Mouse (Mus musculus) leukemia stem cell, adult 10-12 weeks (primary cell): ENCODE data around the gene Lrit2. TPM values are rescaled to one million over a fixed set of nuclear protein-coding genes. Genes with fewer than 3 reads are reported as not detected.

Source experiments
- polyA plus RNA-seq: library from polyadenylated mRNA; stranded (reverse); fragments of >175 nt; gene quantifications from 2 replicates; pipeline ENCODE4 v1.2.3, GENCODE M21; 2012; ENCODE audit warnings: low replicate concordance

Gene Lrit2
- not detected in 2 replicates for polyA plus RNA-seq

GRCm38 (mm10) chr14:37067629-37068028 is at the start of gene Lrit2:
Gene Lrit2 (plus strand): TSS chr14:37067929.

DNA sequence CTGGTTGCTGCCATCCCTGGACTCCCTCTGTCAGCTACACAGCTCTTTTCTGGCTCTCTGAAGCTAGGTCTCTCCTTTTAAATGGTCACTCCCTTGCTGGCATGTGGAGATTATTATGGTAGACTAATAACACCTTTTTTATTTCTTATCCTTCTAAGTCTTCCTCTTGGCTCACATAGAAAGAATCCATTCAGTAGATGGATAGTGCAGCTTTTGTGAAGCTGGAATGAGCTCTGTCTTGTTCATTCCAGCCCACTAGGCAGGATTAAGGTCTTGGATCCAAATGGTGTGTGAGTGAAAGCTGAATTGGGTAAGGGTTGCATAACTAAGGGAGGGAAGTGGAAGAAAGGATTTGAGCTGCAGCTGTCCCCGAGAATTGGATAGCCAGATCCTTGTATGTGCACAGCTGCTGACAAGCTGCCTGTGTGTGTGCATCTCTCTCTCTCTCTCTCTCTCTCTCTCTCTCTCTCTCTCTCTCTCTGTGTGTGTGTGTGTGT is 18.8 kb upstream of the Lrit2 start, which contains the start of gene Rgr:
TSS of gene Rgr (minus strand) at position 51 of the 497 bp plus-strand sequence.

DNA sequence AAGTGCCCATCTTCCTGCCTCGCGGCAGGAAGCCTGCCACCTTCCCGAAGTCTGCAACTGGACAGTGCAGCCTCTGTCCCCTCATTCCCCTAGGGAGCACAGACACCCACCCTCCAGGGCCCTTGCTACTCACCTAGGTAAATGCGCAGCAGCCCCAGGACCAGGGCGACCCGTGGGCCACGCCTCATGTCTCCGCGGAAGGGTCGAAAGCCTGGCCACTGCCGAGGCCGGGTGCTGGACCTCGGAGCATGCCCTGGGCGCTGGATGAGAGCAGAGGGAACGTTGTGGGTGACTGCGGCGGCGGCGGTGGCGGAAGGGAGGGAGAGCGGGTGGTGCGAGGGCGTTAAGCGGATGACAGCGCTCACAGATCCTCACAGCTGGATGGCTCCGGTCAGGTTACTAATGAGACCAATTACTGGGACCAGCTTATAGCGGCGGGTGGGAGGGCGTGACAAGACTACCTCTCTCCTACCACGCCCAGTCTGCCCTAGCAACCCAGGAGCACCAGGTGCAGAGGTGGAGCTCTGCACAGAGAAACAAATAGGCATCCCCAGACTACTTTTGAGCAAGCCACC is 30.3 kb downstream of the Lrit2 start, which contains the start of gene Cdhr1:
TSS of gene Cdhr1 (minus strand) at position 392 of the 575 bp plus-strand sequence.

GRCm38 (mm10) chr14:37113922-37114321 is 46.2 kb downstream of the Lrit2 start, which contains the start of gene 2610528A11Rik:
Gene 2610528A11Rik (minus strand): TSS chr14:37114022.

Other genes starting within 250 kb of the Lrit2 start
- 0.59 and 0.92 TPM in 2 replicates for gene Ccser2, start 99.2 kb upstream of the Lrit2 start, polyA plus RNA-seq
- not detected in 2 replicates for gene Rgr, start 19.0 kb upstream of the Lrit2 start, polyA plus RNA-seq
- not detected in 2 replicates for gene Lrit1, start 13.1 kb upstream of the Lrit2 start, polyA plus RNA-seq
- 0.08 TPM in 1 of 2 replicates, not detected in the other for gene Cdhr1, start 30.4 kb downstream of the Lrit2 start, polyA plus RNA-seq
- 0.25 TPM in 1 of 2 replicates, not detected in the other for gene 2610528A11Rik, start 46.1 kb downstream of the Lrit2 start, polyA plus RNA-seq
- gene Ghitm, start 67.3 kb downstream of the Lrit2 start, polyA plus RNA-seq = 24.5 and 24.6 TPM in 2 replicates